Mouse (Mus musculus): Measurements from ENCODE around the gene Id1. TPM values are rescaled to one million over a fixed set of nuclear protein-coding genes. Genes with fewer than 3 reads are reported as not detected.

Id1 gene
- total RNA-seq, 2 experiments from 2014 or later, result 1.3 to 1.6 TPM

- ATAC-seq (replicated peaks; ENCODE audit: low FRiP score, poor library complexity, severe bottlenecking), result no peak
These were observed 41.0 kb downstream of the Id1 start for GRCm38 (mm10) chr2:152777081-152777480.

DNA sequence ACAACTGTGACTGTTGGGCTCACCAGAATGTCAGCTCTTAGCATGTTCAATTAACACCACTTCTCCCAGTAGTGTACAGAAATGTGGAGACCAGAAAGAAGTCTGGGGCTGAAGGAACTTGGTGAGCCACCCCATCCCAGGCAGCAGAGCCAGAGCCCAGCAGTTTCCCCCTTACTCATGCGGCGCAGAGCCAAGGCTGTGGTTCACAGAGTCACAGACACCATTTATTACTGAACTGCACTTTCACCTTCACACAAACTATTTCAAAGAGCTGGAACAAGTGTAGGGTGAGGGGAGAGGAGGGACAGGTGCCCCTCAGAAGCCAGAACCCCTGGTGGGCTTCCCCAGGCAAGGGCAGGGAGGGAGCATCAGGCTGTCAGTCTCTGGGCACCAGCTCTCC is 44.4 kb downstream of the Id1 start:
- no peak for ATAC-seq (replicated peaks; ENCODE audit: low FRiP score, poor library complexity, severe bottlenecking)

GRCm38 (mm10) chr2:152781031-152781711 is 45.1 kb downstream of the Id1 start:
- no peak for ATAC-seq (replicated peaks; ENCODE audit: low FRiP score, poor library complexity, severe bottlenecking)

DNA sequence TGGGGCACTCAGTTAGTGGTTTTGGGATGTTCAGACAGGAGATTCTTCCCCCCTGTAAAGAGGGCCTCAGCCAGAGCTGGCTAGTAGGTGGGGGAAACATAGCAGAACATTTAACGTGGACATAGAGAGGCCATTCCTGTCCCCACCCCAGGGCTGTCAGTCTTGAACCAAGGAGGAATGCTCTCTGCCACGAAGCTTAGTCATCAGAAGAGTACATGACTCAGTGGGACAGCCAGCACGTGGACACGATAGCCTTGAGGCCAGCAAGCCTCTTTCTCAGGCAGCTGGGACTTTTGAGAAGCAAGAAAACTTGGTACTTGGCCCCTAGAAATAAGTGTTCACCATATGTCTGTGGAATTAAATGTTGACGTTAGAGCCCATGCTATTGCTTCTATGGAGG is 46.6 kb downstream of the Id1 start:
- ATAC-seq (replicated peaks; ENCODE audit: low FRiP score, poor library complexity, severe bottlenecking), result no peak

DNA sequence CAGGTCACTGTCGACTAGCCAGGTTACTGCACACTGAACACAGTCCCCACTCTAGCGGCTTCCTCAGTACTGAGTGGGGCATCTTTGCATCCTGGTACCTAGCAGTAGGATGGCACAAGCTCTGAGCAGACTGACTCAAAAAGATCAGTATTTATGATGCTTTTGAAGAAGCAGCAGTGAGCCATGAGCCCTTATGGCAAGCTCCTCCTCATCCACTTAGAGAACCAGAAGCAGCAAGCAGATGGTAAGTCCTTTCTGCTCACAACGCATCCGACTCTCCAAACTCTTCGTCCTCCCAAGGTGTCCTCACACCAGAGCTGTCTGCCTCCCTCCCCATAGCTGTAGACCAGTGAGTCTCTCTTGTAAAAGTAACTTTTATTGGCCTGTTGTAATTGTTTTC is 47.2 kb downstream of the Id1 start:
- no peak for ATAC-seq (replicated peaks; ENCODE audit: low FRiP score, poor library complexity, severe bottlenecking)

DNA sequence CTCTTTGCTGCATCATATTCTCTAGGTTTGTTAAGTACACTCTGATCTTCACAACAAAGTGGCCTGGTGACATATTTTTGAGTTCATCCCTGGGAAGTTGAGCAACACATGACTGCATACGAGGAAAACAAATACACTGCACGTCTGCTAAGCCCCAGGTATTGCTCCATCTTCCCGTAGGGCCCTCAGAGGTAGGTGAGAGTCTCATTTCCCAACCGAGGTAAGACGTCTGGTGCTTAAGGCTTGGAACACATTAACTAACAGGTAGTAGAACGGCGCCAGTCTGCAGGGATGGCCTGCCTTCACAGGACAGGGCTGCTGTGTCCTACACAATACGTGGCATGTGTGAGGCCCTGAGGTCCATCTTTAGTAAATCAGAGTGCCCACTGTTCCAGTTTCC is 48.6 kb downstream of the Id1 start:
- no peak for ATAC-seq (replicated peaks; ENCODE audit: low FRiP score, poor library complexity, severe bottlenecking)

DNA sequence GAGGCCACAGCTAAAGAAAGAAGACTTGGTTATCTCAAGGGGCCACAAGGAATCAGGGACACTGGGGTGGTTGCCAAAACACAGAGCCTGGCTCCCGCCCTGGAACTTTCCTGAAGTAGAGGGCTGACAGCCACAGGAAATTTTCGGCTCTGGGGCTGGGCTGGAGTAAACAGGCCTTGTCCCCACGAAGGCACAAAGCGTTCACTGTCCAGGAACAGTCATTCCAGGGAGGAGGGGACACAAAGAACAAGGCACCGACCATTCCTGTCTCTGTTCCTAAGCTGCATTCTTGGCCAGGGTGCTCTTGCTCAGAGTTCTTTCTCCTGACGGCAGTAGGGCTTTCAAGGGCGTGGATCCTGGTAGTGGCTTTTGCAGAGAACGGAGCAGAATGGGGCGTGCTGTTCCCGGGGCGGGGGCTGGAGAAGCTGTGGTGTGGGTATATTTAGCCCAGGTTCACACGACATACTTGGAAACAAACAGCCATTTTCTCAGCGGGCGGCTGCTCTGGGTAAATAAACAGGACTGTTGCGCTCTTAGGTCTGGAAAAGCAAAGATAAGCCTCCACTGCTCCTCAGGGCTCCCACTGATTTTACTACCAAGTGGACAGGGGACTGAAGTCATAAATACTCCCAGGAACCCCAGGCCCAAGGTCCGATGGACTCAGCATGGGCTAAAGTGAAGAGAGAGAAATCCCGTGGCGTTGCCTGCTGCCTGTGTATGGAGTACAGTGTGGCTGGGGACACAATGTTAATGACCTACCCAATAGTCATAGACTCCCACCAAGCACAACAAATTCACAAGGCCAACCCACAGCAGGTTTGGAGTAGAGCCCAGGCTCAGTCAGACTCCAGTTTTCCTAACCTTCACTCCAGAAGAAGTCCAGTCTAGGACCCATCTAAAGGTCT is 49.6 kb downstream of the Id1 start:
- no peak for ATAC-seq (replicated peaks; ENCODE audit: low FRiP score, poor library complexity, severe bottlenecking)

Other genes starting within 250 kb of the Id1 start
- not detected in 2 replicates for gene Defb22, start 246.1 kb upstream of the Id1 start, total RNA-seq (2015; ENCODE audit: low replicate concordance)
- not detected in 2 replicates for gene Defb22, start 246.1 kb upstream of the Id1 start, total RNA-seq (2017; ENCODE audit: low replicate concordance)
- gene Defb26, start 224.6 kb upstream of the Id1 start, total RNA-seq (2015; ENCODE audit: low replicate concordance), result not detected in 2 replicates
- not detected in 2 replicates for gene Defb26, start 224.6 kb upstream of the Id1 start, total RNA-seq (2017; ENCODE audit: low replicate concordance)
- gene Defb28, start 218.0 kb upstream of the Id1 start, total RNA-seq (2015; ENCODE audit: low replicate concordance), result not detected in 2 replicates
- gene Defb28, start 218.0 kb upstream of the Id1 start, total RNA-seq (2017; ENCODE audit: low replicate concordance), result not detected in 2 replicates
- gene Defb29, start 196.2 kb upstream of the Id1 start, total RNA-seq (2015; ENCODE audit: low replicate concordance), result not detected in 2 replicates
- not detected in 2 replicates for gene Defb29, start 196.2 kb upstream of the Id1 start, total RNA-seq (2017; ENCODE audit: low replicate concordance)
- gene Gm17416, start 166.9 kb upstream of the Id1 start, total RNA-seq (2015; ENCODE audit: low replicate concordance), result not detected in 2 replicates
- gene Gm17416, start 166.9 kb upstream of the Id1 start, total RNA-seq (2017; ENCODE audit: low replicate concordance), result not detected in 2 replicates
- gene Defb21, start 163.5 kb upstream of the Id1 start, total RNA-seq (2015; ENCODE audit: low replicate concordance), result not detected in 2 replicates
- not detected in 2 replicates for gene Defb21, start 163.5 kb upstream of the Id1 start, total RNA-seq (2017; ENCODE audit: low replicate concordance)
- gene Defb19, start 155.9 kb upstream of the Id1 start, total RNA-seq (2015; ENCODE audit: low replicate concordance), result not detected in 2 replicates
- gene Defb19, start 155.9 kb upstream of the Id1 start, total RNA-seq (2017; ENCODE audit: low replicate concordance), result not detected in 2 replicates
- gene Defb45, start 136.9 kb upstream of the Id1 start, total RNA-seq (2015; ENCODE audit: low replicate concordance), result not detected in 2 replicates
- not detected in 2 replicates for gene Defb45, start 136.9 kb upstream of the Id1 start, total RNA-seq (2017; ENCODE audit: low replicate concordance)
- not detected in 2 replicates for gene Defb36, start 131.9 kb upstream of the Id1 start, total RNA-seq (2015; ENCODE audit: low replicate concordance)
- gene Defb36, start 131.9 kb upstream of the Id1 start, total RNA-seq (2017; ENCODE audit: low replicate concordance), result not detected in 2 replicates
- gene Defb25, start 113.2 kb upstream of the Id1 start, total RNA-seq (2015; ENCODE audit: low replicate concordance), result not detected in 2 replicates
- not detected in 2 replicates for gene Defb25, start 113.2 kb upstream of the Id1 start, total RNA-seq (2017; ENCODE audit: low replicate concordance)
- 2.9 TPM in 1 of 2 replicates, not detected in the other for gene Rem1, start 109.3 kb upstream of the Id1 start, total RNA-seq (2015; ENCODE audit: low replicate concordance)
- gene Rem1, start 109.3 kb upstream of the Id1 start, total RNA-seq (2017; ENCODE audit: low replicate concordance), result not detected in 2 replicates
- gene H13, start 66.8 kb upstream of the Id1 start, total RNA-seq (2015; ENCODE audit: low replicate concordance), result 17.7 and 24.7 TPM in 2 replicates
- gene H13, start 66.8 kb upstream of the Id1 start, total RNA-seq (2017; ENCODE audit: low replicate concordance), result 11.6 and 13.2 TPM in 2 replicates
- not detected in 2 replicates for gene Mcts2, start 49.2 kb upstream of the Id1 start, total RNA-seq (2015; ENCODE audit: low replicate concordance)
- 1.7 TPM in 1 of 2 replicates, not detected in the other for gene Mcts2, start 49.2 kb upstream of the Id1 start, total RNA-seq (2017; ENCODE audit: low replicate concordance)
- 1.8 TPM in 1 of 2 replicates, not detected in the other for gene Cox4i2, start 17.9 kb downstream of the Id1 start, total RNA-seq (2015; ENCODE audit: low replicate concordance)
- gene Cox4i2, start 17.9 kb downstream of the Id1 start, total RNA-seq (2017; ENCODE audit: low replicate concordance), result not detected in 2 replicates
- gene Bcl2l1, start 95.5 kb downstream of the Id1 start, total RNA-seq (2015; ENCODE audit: low replicate concordance), result 80.9 and 99.1 TPM in 2 replicates
- gene Bcl2l1, start 95.5 kb downstream of the Id1 start, total RNA-seq (2017; ENCODE audit: low replicate concordance), result 76.9 and 94.9 TPM in 2 replicates
- gene Tpx2, start 111.7 kb downstream of the Id1 start, total RNA-seq (2015; ENCODE audit: low replicate concordance), result 326 and 338 TPM in 2 replicates
- gene Tpx2, start 111.7 kb downstream of the Id1 start, total RNA-seq (2017; ENCODE audit: low replicate concordance), result 393 and 412 TPM in 2 replicates
- gene Mylk2, start 175.1 kb downstream of the Id1 start, total RNA-seq (2015; ENCODE audit: low replicate concordance), result not detected in 2 replicates
- gene Mylk2, start 175.1 kb downstream of the Id1 start, total RNA-seq (2017; ENCODE audit: low replicate concordance), result not detected in 2 replicates
- gene Foxs1, start 197.0 kb downstream of the Id1 start, total RNA-seq (2015; ENCODE audit: low replicate concordance), result not detected in 2 replicates
- gene Foxs1, start 197.0 kb downstream of the Id1 start, total RNA-seq (2017; ENCODE audit: low replicate concordance), result not detected in 2 replicates
- not detected in 2 replicates for gene Dusp15, start 215.4 kb downstream of the Id1 start, total RNA-seq (2015; ENCODE audit: low replicate concordance)
- gene Dusp15, start 215.4 kb downstream of the Id1 start, total RNA-seq (2017; ENCODE audit: low replicate concordance), result not detected in 2 replicates
- gene Ttll9, start 226.2 kb downstream of the Id1 start, total RNA-seq (2015; ENCODE audit: low replicate concordance), result not detected in 2 replicates
- gene Ttll9, start 226.2 kb downstream of the Id1 start, total RNA-seq (2017; ENCODE audit: low replicate concordance), result not detected in 2 replicates